Mouse (Mus musculus): Measurements from ENCODE around the gene Necab3. TPM values are rescaled to one million over a fixed set of nuclear protein-coding genes. Genes with fewer than 3 reads are reported as not detected.

The Necab3 gene
- total and polyA plus RNA-seq, 3 experiments, result 6.8 to 13.0 (median 11.6) TPM

DNA sequence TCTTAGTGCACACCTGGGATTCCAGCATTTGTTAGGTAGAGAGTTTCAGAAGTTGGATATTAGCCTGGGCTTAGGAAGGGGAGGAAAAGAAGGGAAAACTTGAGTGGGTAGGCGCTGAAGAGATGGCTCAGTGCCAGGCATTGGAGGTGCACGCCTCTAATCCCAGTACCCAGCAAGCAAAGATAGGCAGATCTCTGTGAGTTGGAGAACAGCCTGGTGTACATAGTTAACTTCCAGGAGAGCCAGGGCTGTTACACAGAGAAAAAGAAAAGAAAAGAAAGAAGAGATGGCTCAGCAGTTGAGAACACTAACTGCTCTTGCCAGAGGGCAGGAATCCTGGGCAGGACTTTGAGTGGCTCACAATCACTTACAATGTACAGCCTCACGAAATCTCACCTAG, 32.2 kb downstream of the Necab3 start:
- Histone ChIP-seq H3K27me3 (ENCODE audit: insufficient read depth, low read length) (no peaks in the 10 kb centered on the region), H3K4me1 (ENCODE audit: insufficient read depth, low read depth, low read length) (peaks cover 6% of the 10 kb centered on the region; the same call in 1 of the 2 replicates), H3K4me3 (ENCODE audit: low read depth, low read length) (no peak overlapping the region), H3K9me3 (replicated peaks) (no peaks in the 10 kb centered on the region), H3K36me3 (replicated peaks) (peaks cover 79% of the 10 kb centered on the region)
- ATAC-seq (ENCODE audit: extremely low read depth, insufficient number of reproducible peaks, low FRiP score, poor library complexity, severe bottlenecking) (no peak), DNase-seq (ENCODE audit: low spot score) (no peak)
- no peak for TF ChIP-seq CTCF (IDR thresholded peaks at IDR 0.05; ENCODE audit: low read depth, low read length)
- no peak for TF ChIP-seq POLR2AphosphoS5 (IDR thresholded peaks at IDR 0.05; ENCODE audit: insufficient replicate concordance, low read depth, low read length)
- TF ChIP-seq TAL1 (conservative IDR thresholded peaks at IDR 0.05; ENCODE audit: low read depth, low read length), result no peak
- TF ChIP-seq GATA1 (IDR thresholded peaks at IDR 0.05; ENCODE audit: borderline replicate concordance, low read length), result no peak
- TF ChIP-seq GATA2 (IDR thresholded peaks at IDR 0.05; ENCODE audit: borderline replicate concordance, low read depth, low read length), result no peak

- no peak for DNase-seq (ENCODE audit: low spot score)
- Histone ChIP-seq H3K4me3 (ENCODE audit: low read depth, low read length) (no peak overlapping the region), H3K9me3 (replicated peaks) (no peaks in the 10 kb centered on the region), H3K4me1 (ENCODE audit: insufficient read depth, low read depth, low read length) (peaks cover 5% of the 10 kb centered on the region; the same call in 1 of the 2 replicates), H3K36me3 (replicated peaks) (peaks cover 75% of the 10 kb centered on the region), H3K27me3 (ENCODE audit: insufficient read depth, low read length) (no peaks in the 10 kb centered on the region)
- no peak for ATAC-seq (ENCODE audit: extremely low read depth, insufficient number of reproducible peaks, low FRiP score, poor library complexity, severe bottlenecking)
- TF ChIP-seq TAL1 (conservative IDR thresholded peaks at IDR 0.05; ENCODE audit: low read depth, low read length) (no peak), CTCF (IDR thresholded peaks at IDR 0.05; ENCODE audit: low read depth, low read length) (no peak), POLR2AphosphoS5 (IDR thresholded peaks at IDR 0.05; ENCODE audit: insufficient replicate concordance, low read depth, low read length) (no peak), GATA2 (IDR thresholded peaks at IDR 0.05; ENCODE audit: borderline replicate concordance, low read depth, low read length) (no peak), GATA1 (IDR thresholded peaks at IDR 0.05; ENCODE audit: borderline replicate concordance, low read length) (no peak)
Observed at GRCm38 (mm10) chr2:154525285-154525684, 33.4 kb downstream of the Necab3 start.

DNA sequence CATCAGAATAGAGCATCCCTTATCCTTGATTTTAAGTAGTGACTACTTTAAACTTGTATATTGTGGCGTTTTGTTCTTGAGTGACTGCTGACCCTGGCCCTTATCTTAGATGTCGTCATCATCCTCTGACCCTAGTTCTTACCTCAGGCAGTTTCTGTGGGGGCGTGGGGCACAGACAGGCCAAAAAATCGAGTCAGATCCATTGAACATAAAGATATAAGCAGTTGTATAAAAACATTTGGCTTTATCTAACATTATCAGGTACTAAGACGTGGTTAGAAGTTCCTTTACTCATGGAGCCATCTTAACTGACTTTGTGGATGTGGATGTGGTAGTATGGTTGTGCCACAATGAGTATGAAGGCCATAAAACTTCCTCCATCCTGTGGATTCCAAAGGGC, 36.4 kb downstream of the Necab3 start:
- TF ChIP-seq POLR2AphosphoS5 (IDR thresholded peaks at IDR 0.05; ENCODE audit: insufficient replicate concordance, low read depth, low read length) (no peak), CTCF (IDR thresholded peaks at IDR 0.05; ENCODE audit: low read depth, low read length) (no peak), GATA2 (IDR thresholded peaks at IDR 0.05; ENCODE audit: borderline replicate concordance, low read depth, low read length) (no peak), GATA1 (IDR thresholded peaks at IDR 0.05; ENCODE audit: borderline replicate concordance, low read length) (no peak), TAL1 (conservative IDR thresholded peaks at IDR 0.05; ENCODE audit: low read depth, low read length) (no peak)
- no peak for DNase-seq (ENCODE audit: low spot score)
- Histone ChIP-seq H3K4me1 (ENCODE audit: insufficient read depth, low read depth, low read length) (peaks cover 4% of the 10 kb centered on the region; the same call in 1 of the 2 replicates), H3K36me3 (replicated peaks) (peaks cover 72% of the 10 kb centered on the region), H3K4me3 (ENCODE audit: low read depth, low read length) (no peak overlapping the region), H3K9me3 (replicated peaks) (no peaks in the 10 kb centered on the region), H3K27me3 (ENCODE audit: insufficient read depth, low read length) (no peaks in the 10 kb centered on the region)
- ATAC-seq (ENCODE audit: extremely low read depth, insufficient number of reproducible peaks, low FRiP score, poor library complexity, severe bottlenecking), result no peak

DNA sequence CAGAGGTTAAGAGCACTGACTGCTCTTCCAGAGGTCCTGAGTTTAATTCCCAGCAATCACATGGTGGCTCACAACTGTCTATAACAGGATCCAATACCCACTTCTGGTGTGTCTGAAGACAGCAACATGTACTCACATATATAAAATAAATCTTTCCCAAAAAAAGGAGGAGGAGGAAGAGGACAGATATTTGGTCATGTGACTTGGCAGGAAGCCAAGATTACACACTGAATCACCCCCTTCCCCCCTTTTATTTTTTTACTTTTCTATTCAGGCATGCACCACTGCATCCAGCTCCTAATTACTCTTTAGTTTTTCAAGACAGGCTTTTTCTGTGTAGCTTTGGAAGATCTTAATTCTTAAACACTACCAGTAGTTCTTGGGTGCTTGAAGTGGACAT, 37.2 kb downstream of the Necab3 start:
- Histone ChIP-seq H3K27me3 (ENCODE audit: insufficient read depth, low read length) (no peaks in the 10 kb centered on the region), H3K4me3 (ENCODE audit: low read depth, low read length) (no peak overlapping the region), H3K36me3 (replicated peaks) (peaks cover 78% of the 10 kb centered on the region), H3K9me3 (replicated peaks) (no peaks in the 10 kb centered on the region), H3K4me1 (ENCODE audit: insufficient read depth, low read depth, low read length) (peaks cover 4% of the 10 kb centered on the region; the same call in 1 of the 2 replicates)
- DNase-seq (ENCODE audit: low spot score) (no peak), ATAC-seq (ENCODE audit: extremely low read depth, insufficient number of reproducible peaks, low FRiP score, poor library complexity, severe bottlenecking) (no peak)
- no peak for TF ChIP-seq CTCF (IDR thresholded peaks at IDR 0.05; ENCODE audit: low read depth, low read length)
- no peak for TF ChIP-seq GATA2 (IDR thresholded peaks at IDR 0.05; ENCODE audit: borderline replicate concordance, low read depth, low read length)
- TF ChIP-seq POLR2AphosphoS5 (IDR thresholded peaks at IDR 0.05; ENCODE audit: insufficient replicate concordance, low read depth, low read length), result no peak
- TF ChIP-seq GATA1 (IDR thresholded peaks at IDR 0.05; ENCODE audit: borderline replicate concordance, low read length), result no peak
- no peak for TF ChIP-seq TAL1 (conservative IDR thresholded peaks at IDR 0.05; ENCODE audit: low read depth, low read length)

DNA sequence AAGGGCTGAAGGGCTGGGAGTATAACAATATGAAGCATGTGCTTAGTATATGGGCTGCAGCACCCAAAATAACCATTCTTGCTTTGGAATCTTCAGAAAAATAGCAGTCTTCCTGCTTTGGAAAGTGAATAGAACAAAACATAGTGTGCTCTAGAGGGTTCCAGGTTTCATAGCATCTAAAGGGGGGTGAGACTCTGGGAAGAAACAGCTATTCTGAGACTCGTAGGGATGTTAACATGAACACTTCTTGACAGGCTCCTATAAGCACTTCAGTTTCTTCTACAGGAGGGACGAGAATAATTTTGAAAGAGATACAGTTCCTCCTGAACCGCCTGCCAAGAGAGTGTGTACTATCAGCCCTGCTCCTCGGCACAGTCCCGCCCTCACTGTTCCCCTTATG, 41.3 kb downstream of the Necab3 start:
- DNase-seq (ENCODE audit: low spot score) (no peak), ATAC-seq (ENCODE audit: extremely low read depth, insufficient number of reproducible peaks, low FRiP score, poor library complexity, severe bottlenecking) (no peak)
- H3K4me1 ChIP-seq (ENCODE audit: insufficient read depth, low read depth, low read length), result peaks cover 2% of the 10 kb centered on the region; the same call in 1 of the 2 replicates
- H3K27me3 ChIP-seq (ENCODE audit: insufficient read depth, low read length), result no peaks in the 10 kb centered on the region
- TF ChIP-seq POLR2AphosphoS5 (IDR thresholded peaks at IDR 0.05; ENCODE audit: insufficient replicate concordance, low read depth, low read length), result no peak
- no peaks in the 10 kb centered on the region for H3K9me3 ChIP-seq (replicated peaks)
- no peak overlapping the region for H3K4me3 ChIP-seq (ENCODE audit: low read depth, low read length)
- H3K36me3 ChIP-seq (replicated peaks), result peaks cover 63% of the 10 kb centered on the region

DNA sequence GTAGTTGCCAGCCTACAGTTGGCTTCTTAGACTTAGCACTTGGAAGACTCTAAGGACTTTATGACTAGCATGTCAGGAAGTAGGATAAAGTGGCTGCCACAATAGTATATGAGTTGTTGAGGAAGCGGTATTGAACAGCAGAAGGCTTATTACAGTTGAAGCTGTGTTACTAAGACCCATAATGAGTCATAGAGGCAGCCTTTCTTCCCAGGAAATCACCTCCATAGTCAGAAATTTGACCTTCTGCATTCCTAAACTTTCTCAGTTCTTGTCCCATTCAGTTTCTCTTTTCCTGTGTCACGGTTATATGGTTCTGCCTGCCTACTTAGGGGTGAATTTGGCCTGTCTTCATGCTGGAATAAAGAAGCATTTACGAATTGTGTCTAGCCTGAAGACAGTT, 41.7 kb downstream of the Necab3 start:
- Histone ChIP-seq H3K36me3 (replicated peaks) (peaks cover 63% of the 10 kb centered on the region), H3K4me3 (ENCODE audit: low read depth, low read length) (no peak overlapping the region), H3K9me3 (replicated peaks) (no peaks in the 10 kb centered on the region), H3K4me1 (ENCODE audit: insufficient read depth, low read depth, low read length) (no peaks in the 10 kb centered on the region; the same call in 1 of the 2 replicates), H3K27me3 (ENCODE audit: insufficient read depth, low read length) (no peaks in the 10 kb centered on the region)
- no peak for TF ChIP-seq TAL1 (conservative IDR thresholded peaks at IDR 0.05; ENCODE audit: low read depth, low read length)
- no peak for TF ChIP-seq GATA2 (IDR thresholded peaks at IDR 0.05; ENCODE audit: borderline replicate concordance, low read depth, low read length)
- no peak for TF ChIP-seq CTCF (IDR thresholded peaks at IDR 0.05; ENCODE audit: low read depth, low read length)
- no peak for TF ChIP-seq POLR2AphosphoS5 (IDR thresholded peaks at IDR 0.05; ENCODE audit: insufficient replicate concordance, low read depth, low read length)
- TF ChIP-seq GATA1 (IDR thresholded peaks at IDR 0.05; ENCODE audit: borderline replicate concordance, low read length), result no peak
- no peak for DNase-seq (ENCODE audit: low spot score)
- ATAC-seq (ENCODE audit: extremely low read depth, insufficient number of reproducible peaks, low FRiP score, poor library complexity, severe bottlenecking), result no peak
